Mouse (Mus musculus) neural tube, postnatal 0 days (tissue): ENCODE data around the gene Pdzrn4. TPM values are rescaled to one million over a fixed set of nuclear protein-coding genes. Genes with fewer than 3 reads are reported as not detected.

Source experiments
- polyA plus RNA-seq: library from polyadenylated mRNA; unstranded; fragments of >200 nt; fragmentation: Nextera tagmentation; extraction: Ambion mirVana; gene quantifications from 2 replicates; pipeline ENCODE4 v1.2.1, GENCODE M21; 2015

The Pdzrn4 gene
- polyA plus RNA-seq = 10.5 and 12.2 TPM in 2 replicates

GRCm38 (mm10) chr15:92396770-92397608 lies at the start of gene Pdzrn4:
TSS of gene Pdzrn4 (plus strand) at chr15:92396881.

